Mouse (Mus musculus): ENCODE measurements around the gene Gm7945. TPM values are rescaled to one million over a fixed set of nuclear protein-coding genes. Genes with fewer than 3 reads are reported as not detected.
"Not testable (repeated sequence)": the region's sequence is repeated elsewhere in the genome, so short reads cannot be mapped to it uniquely, and the experiment has no call there.

Gm7945 gene
- total RNA-seq (2014; rRNA removed) (not detected in 2 replicates), polyA plus RNA-seq (2015; fragmentation: Nextera tagmentation; extraction: Ambion mirVana) (not detected in 2 replicates)

DNA sequence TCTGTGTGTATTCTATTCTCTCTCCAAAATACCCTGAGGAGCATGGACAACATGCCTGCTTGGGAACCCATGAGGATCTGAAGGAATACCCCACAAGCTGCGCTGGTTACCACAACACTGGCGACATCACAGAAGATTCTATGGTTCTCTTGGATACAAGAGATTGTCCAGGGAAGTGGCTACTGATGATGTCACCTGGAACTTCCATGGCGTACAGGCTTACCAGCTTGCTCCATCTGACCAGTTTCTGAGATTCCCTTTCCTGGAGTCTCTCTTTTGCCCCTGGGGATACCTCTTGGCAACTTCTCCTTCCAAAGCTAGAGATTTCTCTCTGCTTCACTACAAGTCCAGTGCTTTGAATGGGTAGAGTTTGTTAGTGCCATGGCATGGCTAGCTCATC lies at the start of gene Gm7945:
Gene Gm7945 (minus strand): TSS at position 101 of the 400 bp plus-strand sequence.
- H3K9me3 ChIP-seq (ENCODE audit: low read length); H3K4me3 ChIP-seq (ENCODE audit: low read depth, low read length); H3K27me3 ChIP-seq (ENCODE audit: insufficient read depth, low read length); ATAC-seq; H3K27ac ChIP-seq (ENCODE audit: low read depth, low read length); H3K4me2 ChIP-seq (ENCODE audit: low read depth); H3K4me1 ChIP-seq (ENCODE audit: insufficient read depth); H3K36me3 ChIP-seq (ENCODE audit: insufficient read depth); H3K9ac ChIP-seq; DNase-seq: not testable (repeated sequence)
- no CpG with 5 or more reads among the region's 3 CpGs for WGBS

DNA sequence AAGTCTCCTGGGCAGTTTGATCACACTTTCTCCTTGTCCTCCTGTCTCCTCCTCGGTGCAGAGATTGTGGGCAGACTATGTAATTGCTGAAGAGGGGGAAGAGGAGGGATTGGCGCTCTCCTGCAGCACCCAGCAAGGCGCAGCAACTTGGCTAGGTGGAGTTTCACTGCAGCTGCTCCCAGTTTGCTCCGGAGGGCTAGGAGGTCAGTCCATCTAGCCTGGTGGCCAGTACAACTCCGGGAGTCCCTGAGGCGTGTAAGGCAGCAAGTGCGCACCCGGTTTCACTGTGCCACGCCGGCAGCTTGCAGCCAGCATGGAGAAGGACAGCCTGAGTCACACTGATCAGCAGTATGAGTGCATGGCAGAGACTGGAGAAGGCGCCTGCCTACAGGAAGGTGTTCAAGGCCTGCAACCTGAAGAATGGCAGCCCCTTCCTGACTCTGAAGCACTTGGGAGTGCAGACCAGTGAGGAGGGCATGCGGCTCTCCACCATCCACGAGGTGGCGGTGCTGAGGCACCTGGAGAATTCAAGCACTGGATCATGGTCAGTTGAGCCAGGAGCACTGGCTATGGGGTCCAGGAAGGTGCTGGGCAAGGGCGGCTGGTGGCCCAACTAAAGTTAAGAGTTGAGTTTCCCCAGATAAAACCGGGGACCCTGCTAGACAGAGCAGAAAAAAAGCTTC lies 39.4 kb upstream of the Gm7945 start:
- ATAC-seq; H3K4me3 ChIP-seq (ENCODE audit: low read depth, low read length); H3K9ac ChIP-seq; H3K27me3 ChIP-seq (ENCODE audit: insufficient read depth, low read length); H3K27ac ChIP-seq (ENCODE audit: low read depth, low read length); H3K36me3 ChIP-seq (ENCODE audit: insufficient read depth); H3K9me3 ChIP-seq (ENCODE audit: low read length); DNase-seq; H3K4me1 ChIP-seq (ENCODE audit: insufficient read depth): not testable (repeated sequence)
- 0 out of 2 replicates have a peak overlapping the region, but pooled peaks have one; percentile 10 for H3K4me2 ChIP-seq (ENCODE audit: low read depth)
- TF ChIP-seq CTCF (IDR thresholded peaks at IDR 0.05; ENCODE audit: low read depth) = peak; percentile 37
- WGBS = 12% methylated on average over 12 of the region's 16 CpGs

DNA sequence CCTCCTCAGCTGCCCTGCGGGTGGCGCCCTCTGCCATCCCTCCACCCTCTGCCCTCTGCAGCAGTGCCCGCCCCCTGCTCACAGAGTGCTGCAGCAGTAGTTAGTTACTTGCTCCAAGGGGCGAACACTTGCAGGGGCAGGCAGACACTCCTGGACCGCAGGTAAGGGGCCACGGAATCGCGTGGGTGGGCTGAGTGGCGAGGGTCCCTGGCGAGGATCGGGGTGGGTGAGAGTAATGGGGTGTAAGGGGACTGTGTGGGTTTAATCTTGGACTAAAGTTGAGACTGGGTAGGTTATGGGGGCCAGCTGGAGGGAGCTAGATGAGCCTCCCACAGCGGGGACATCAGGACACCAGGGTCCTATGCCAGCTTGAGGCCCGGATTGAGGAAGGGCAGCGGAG lies 38.5 kb upstream of the Gm7945 start:
- 0 out of 2 replicates have a peak overlapping the region, but pooled peaks have one; percentile 10 for H3K4me2 ChIP-seq (ENCODE audit: low read depth)
- DNase-seq; H3K27me3 ChIP-seq (ENCODE audit: insufficient read depth, low read length); H3K4me1 ChIP-seq (ENCODE audit: insufficient read depth); ATAC-seq; H3K9ac ChIP-seq; H3K36me3 ChIP-seq (ENCODE audit: insufficient read depth); H3K4me3 ChIP-seq (ENCODE audit: low read depth, low read length); H3K9me3 ChIP-seq (ENCODE audit: low read length); H3K27ac ChIP-seq (ENCODE audit: low read depth, low read length): not testable (repeated sequence)
- WGBS = 7% methylated on average over 14 of the region's 14 CpGs

DNA sequence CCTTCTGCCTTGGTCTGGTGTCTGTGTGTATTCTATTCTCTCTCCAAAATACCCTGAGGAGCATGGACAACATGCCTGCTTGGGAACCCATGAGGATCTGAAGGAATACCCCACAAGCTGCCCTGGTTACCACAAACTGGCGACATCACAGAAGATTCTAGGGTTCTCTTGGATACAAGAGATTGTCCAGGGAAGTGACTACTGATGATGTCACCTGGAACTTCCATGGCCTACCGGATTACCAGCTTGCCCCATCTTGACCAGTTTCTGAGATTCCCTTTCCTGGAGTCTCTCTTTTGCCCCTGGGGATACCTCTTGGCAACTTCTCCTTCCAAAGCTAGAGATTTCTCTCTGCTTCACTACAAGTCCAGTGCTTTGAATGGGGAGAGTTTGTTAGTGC lies 22.0 kb upstream of the Gm7945 start, which contains the start of gene Gm6482:
Gene Gm6482 (minus strand): TSS at position 101 of the 400 bp plus-strand sequence.
- H3K4me2 ChIP-seq (ENCODE audit: low read depth); H3K27me3 ChIP-seq (ENCODE audit: insufficient read depth, low read length); ATAC-seq; H3K9ac ChIP-seq; DNase-seq; H3K27ac ChIP-seq (ENCODE audit: low read depth, low read length); H3K4me1 ChIP-seq (ENCODE audit: insufficient read depth); H3K36me3 ChIP-seq (ENCODE audit: insufficient read depth); H3K4me3 ChIP-seq (ENCODE audit: low read depth, low read length); H3K9me3 ChIP-seq (ENCODE audit: low read length): not testable (repeated sequence)
- no CpG with 5 or more reads among the region's 2 CpGs for WGBS

DNA sequence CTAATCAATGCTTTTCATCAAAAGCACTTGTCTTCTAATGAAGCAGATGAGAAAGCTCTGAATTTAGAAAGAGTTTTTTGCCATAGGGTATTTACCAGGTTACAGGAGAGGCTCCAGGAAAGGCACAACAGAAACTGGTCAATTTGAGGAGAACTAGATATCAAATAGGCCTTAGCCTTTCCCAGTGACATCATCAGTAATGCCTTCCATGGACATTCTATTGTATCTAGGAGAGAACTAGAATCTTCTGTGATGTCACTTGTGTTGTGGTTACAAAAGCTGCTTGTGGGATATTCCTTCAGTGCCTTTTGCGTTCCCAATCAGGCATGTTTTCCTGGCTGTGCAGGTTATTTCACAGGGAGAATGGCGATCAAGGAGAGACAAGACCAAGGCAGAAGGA lies 37.9 kb downstream of the Gm7945 start, which contains the start of gene Gm5798:
Gene Gm5798 (plus strand): TSS at position 301 of the 400 bp plus-strand sequence.
- not testable (repeated sequence) for H3K4me1 ChIP-seq (ENCODE audit: insufficient read depth); H3K36me3 ChIP-seq (ENCODE audit: insufficient read depth); H3K9ac ChIP-seq; H3K27me3 ChIP-seq (ENCODE audit: insufficient read depth, low read length); DNase-seq; H3K4me3 ChIP-seq (ENCODE audit: low read depth, low read length); H3K9me3 ChIP-seq (ENCODE audit: low read length); H3K4me2 ChIP-seq (ENCODE audit: low read depth); H3K27ac ChIP-seq (ENCODE audit: low read depth, low read length); ATAC-seq
- 57% methylated on average over 2 of the region's 2 CpGs for WGBS

Other genes with a start within 250 kb of the Gm7945 start
- not detected in 2 replicates for gene Mbl1, start 234.9 kb downstream of the Gm7945 start, total RNA-seq (2014; rRNA removed)
- gene Mbl1, start 234.9 kb downstream of the Gm7945 start, polyA plus RNA-seq (2015; fragmentation: Nextera tagmentation; extraction: Ambion mirVana) = not detected in 2 replicates
- not detected in 2 replicates for gene Sftpd, start 201.2 kb downstream of the Gm7945 start, total RNA-seq (2014; rRNA removed)
- gene Sftpd, start 201.2 kb downstream of the Gm7945 start, polyA plus RNA-seq (2015; fragmentation: Nextera tagmentation; extraction: Ambion mirVana) = 0.11 TPM in 1 of 2 replicates, not detected in the other
- 0.31 TPM in 1 of 2 replicates, not detected in the other for gene Gm2832, start 107.6 kb downstream of the Gm7945 start, total RNA-seq (2014; rRNA removed)
- 0.13 and 0.16 TPM in 2 replicates for gene Gm2832, start 107.6 kb downstream of the Gm7945 start, polyA plus RNA-seq (2015; fragmentation: Nextera tagmentation; extraction: Ambion mirVana)
- not detected in 2 replicates for gene Gm5798, start 37.8 kb downstream of the Gm7945 start, total RNA-seq (2014; rRNA removed)
- gene Gm5798, start 37.8 kb downstream of the Gm7945 start, polyA plus RNA-seq (2015; fragmentation: Nextera tagmentation; extraction: Ambion mirVana) = not detected in 2 replicates
- not detected in 2 replicates for gene Gm6482, start 21.9 kb upstream of the Gm7945 start, total RNA-seq (2014; rRNA removed)
- not detected in 2 replicates for gene Gm6482, start 21.9 kb upstream of the Gm7945 start, polyA plus RNA-seq (2015; fragmentation: Nextera tagmentation; extraction: Ambion mirVana)
- gene Gm7954, start 67.1 kb upstream of the Gm7945 start, total RNA-seq (2014; rRNA removed) = not detected in 2 replicates
- gene Gm7954, start 67.1 kb upstream of the Gm7945 start, polyA plus RNA-seq (2015; fragmentation: Nextera tagmentation; extraction: Ambion mirVana) = not detected in 2 replicates
- gene Gm3486, start 103.1 kb upstream of the Gm7945 start, total RNA-seq (2014; rRNA removed) = not detected in 2 replicates
- gene Gm3486, start 103.1 kb upstream of the Gm7945 start, polyA plus RNA-seq (2015; fragmentation: Nextera tagmentation; extraction: Ambion mirVana) = not detected in 2 replicates
- not detected in 2 replicates for gene Gm7970, start 169.2 kb upstream of the Gm7945 start, total RNA-seq (2014; rRNA removed)
- gene Gm7970, start 169.2 kb upstream of the Gm7945 start, polyA plus RNA-seq (2015; fragmentation: Nextera tagmentation; extraction: Ambion mirVana) = not detected in 2 replicates
- not detected in 2 replicates for gene 1700049E17Rik2, start 186.8 kb upstream of the Gm7945 start, total RNA-seq (2014; rRNA removed)
- gene 1700049E17Rik2, start 186.8 kb upstream of the Gm7945 start, polyA plus RNA-seq (2015; fragmentation: Nextera tagmentation; extraction: Ambion mirVana) = not detected in 2 replicates
- gene Gm3072, start 238.2 kb upstream of the Gm7945 start, total RNA-seq (2014; rRNA removed) = not detected in 2 replicates
- gene Gm3072, start 238.2 kb upstream of the Gm7945 start, polyA plus RNA-seq (2015; fragmentation: Nextera tagmentation; extraction: Ambion mirVana) = not detected in 2 replicates